Mouse (Mus musculus) cerebral cortex, adult 2 months (tissue): ENCODE measurements around the gene Ccdc141.

Source experiments
- WGBS: fragments of 180-500 bp; shearing (Covaris S2); methylation state at CpG from one replicate; pipeline ENCODE4 v1.1.7; 2018; 5-methylcytosine and 5-hydroxymethylcytosine counted together

The Ccdc141 gene

GRCm38 (mm10) chr2:77056367-77056766, 114.1 kb downstream of the Ccdc141 start:
- 26% methylated on average over 11 of the region's 11 CpGs for WGBS

GRCm38 (mm10) chr2:77042912-77043311, 127.5 kb downstream of the Ccdc141 start:
- 39% methylated on average over 3 of the region's 3 CpGs for WGBS

GRCm38 (mm10) chr2:77039683-77040082, 130.8 kb downstream of the Ccdc141 start:
- WGBS, result 88% methylated on average over 3 of the region's 3 CpGs

GRCm38 (mm10) chr2:77039281-77039680, 131.2 kb downstream of the Ccdc141 start:
- 91% methylated on average over 4 of the region's 4 CpGs for WGBS

- WGBS, result 80% methylated on average over 10 of the region's 10 CpGs
These were observed 133.2 kb downstream of the Ccdc141 start for GRCm38 (mm10) chr2:77037211-77037610.

GRCm38 (mm10) chr2:77034112-77034511, 136.3 kb downstream of the Ccdc141 start:
- 42% methylated on average over 4 of the region's 4 CpGs for WGBS

GRCm38 (mm10) chr2:77033322-77034060, 136.9 kb downstream of the Ccdc141 start:
- 83% methylated on average over 13 of the region's 13 CpGs for WGBS

- 86% methylated on average over 2 of the region's 2 CpGs for WGBS
These were observed 149.8 kb downstream of the Ccdc141 start for GRCm38 (mm10) chr2:77020649-77021048.

- 78% methylated on average over 4 of the region's 4 CpGs for WGBS
These were observed 152.7 kb downstream of the Ccdc141 start for GRCm38 (mm10) chr2:77017735-77018134.

GRCm38 (mm10) chr2:77013449-77013848, 157.0 kb downstream of the Ccdc141 start:
- 90% methylated on average over 6 of the region's 6 CpGs for WGBS

- 78% methylated on average over 5 of the region's 5 CpGs for WGBS
These were observed 158.5 kb downstream of the Ccdc141 start for GRCm38 (mm10) chr2:77011981-77012380.

- WGBS, result 72% methylated on average over 7 of the region's 7 CpGs
These were observed 163.4 kb downstream of the Ccdc141 start for GRCm38 (mm10) chr2:77007015-77007414.

- 56% methylated on average over 2 of the region's 2 CpGs for WGBS
These were observed 167.3 kb downstream of the Ccdc141 start for GRCm38 (mm10) chr2:77003148-77003547.

GRCm38 (mm10) chr2:76998351-76998750, 172.1 kb downstream of the Ccdc141 start:
- 76% methylated on average over 5 of the region's 5 CpGs for WGBS

GRCm38 (mm10) chr2:76992493-76993201, 177.8 kb downstream of the Ccdc141 start:
- 45% methylated on average over 5 of the region's 5 CpGs for WGBS

- 97% methylated on average over 4 of the region's 4 CpGs for WGBS
These were observed 183.1 kb downstream of the Ccdc141 start for GRCm38 (mm10) chr2:76987317-76987716.

GRCm38 (mm10) chr2:76984384-76984783, 186.1 kb downstream of the Ccdc141 start:
- WGBS, result 73% methylated on average over 5 of the region's 5 CpGs

- 88% methylated on average over 5 of the region's 5 CpGs for WGBS
These were observed 186.8 kb downstream of the Ccdc141 start for GRCm38 (mm10) chr2:76983601-76984000.

- 89% methylated on average over 18 of the region's 18 CpGs for WGBS
These were observed 187.9 kb downstream of the Ccdc141 start, which contains the start of gene Ttn for GRCm38 (mm10) chr2:76982391-76983145. TSS of gene Ttn (minus strand) at chr2:76982547.

GRCm38 (mm10) chr2:76981717-76982116, 188.7 kb downstream of the Ccdc141 start:
- WGBS, result 85% methylated on average over 5 of the region's 5 CpGs

GRCm38 (mm10) chr2:76980146-76980545, 190.3 kb downstream of the Ccdc141 start:
- WGBS, result 64% methylated on average over 9 of the region's 9 CpGs

GRCm38 (mm10) chr2:76977650-76978049, 192.8 kb downstream of the Ccdc141 start:
- WGBS, result 85% methylated on average over 6 of the region's 6 CpGs
